Mouse (Mus musculus) intestine, embryonic 16.5 days (tissue): ENCODE measurements around the gene Ppib. TPM values are rescaled to one million over a fixed set of nuclear protein-coding genes. Genes with fewer than 3 reads are reported as not detected.

Source experiments
- ATAC-seq: fragments of 200-750 bp; cut with Nextera tagmentation; 2 replicates; pipeline ENCODE4 v1.8.0; 2017; ENCODE audit warnings: moderate TSS enrichment, moderate library complexity
- H3K27ac ChIP-seq: fragments of 300-500 bp; sonication (generic); 2 replicates; pipeline ENCODE4 v1.5.1; 2014; ENCODE audit warnings: mild to moderate bottlenecking, low read length
- H3K27me3 ChIP-seq: fragments of 300-500 bp; sonication (generic); replicated peaks from 2 replicates; pipeline ENCODE4 v1.6.1; 2014; ENCODE audit warnings: low read length, control low read depth, mixed read lengths; ENCODE audit not compliant: control insufficient read depth, insufficient read depth
- H3K36me3 ChIP-seq: fragments of 300-500 bp; sonication (generic); 2 replicates; pipeline ENCODE4 v1.6.1; 2014; ENCODE audit warnings: low read length, control low read depth; ENCODE audit not compliant: control insufficient read depth, insufficient read depth
- H3K4me1 ChIP-seq: fragments of 300-500 bp; sonication (generic); 2 replicates; pipeline ENCODE4 v1.6.1; 2014; ENCODE audit warnings: low read length, control low read depth, mixed read lengths; ENCODE audit not compliant: control insufficient read depth, insufficient read depth
- H3K4me2 ChIP-seq: fragments of 300-500 bp; sonication (generic); 2 replicates; pipeline ENCODE4 v1.6.1; 2014; ENCODE audit warnings: low read depth, low read length, control low read depth
- H3K4me3 ChIP-seq: fragments of 300-500 bp; sonication (generic); 2 replicates; pipeline ENCODE4 v1.5.1; 2014; ENCODE audit warnings: mild to moderate bottlenecking, low read length
- H3K9ac ChIP-seq: fragments of 300-500 bp; sonication (generic); 2 replicates; pipeline ENCODE4 v1.6.1; 2014; ENCODE audit warnings: low read depth, low read length
- H3K9me3 ChIP-seq: fragments of 300-500 bp; sonication (generic); 2 replicates; pipeline ENCODE4 v1.6.1; 2016; ENCODE audit warnings: low read length, control low read depth; ENCODE audit not compliant: control insufficient read depth
- WGBS: fragments of 180-500 bp; shearing (Covaris S2); extraction: QIAGEN DNeasy Blood & Tissue Kit; methylation state at CpG from one replicate; pipeline ENCODE4 v1.1.7; 2014; 5-methylcytosine and 5-hydroxymethylcytosine counted together
- polyA plus RNA-seq: library from polyadenylated mRNA; unstranded; fragments of >200 nt; fragmentation: Nextera tagmentation; extraction: Ambion mirVana; gene quantifications from 2 replicates; pipeline ENCODE4 v1.2.1, GENCODE M21; 2015

Gene Ppib
- polyA plus RNA-seq, 1 experiment from 2014 or later: 681 TPM

GRCm38 (mm10) chr9:66084171-66084570, 24.1 kb downstream of the Ppib start:
- Histone ChIP-seq H3K9ac (no peak overlapping the region), H3K27ac (no peak overlapping the region), H3K36me3 (peaks cover 9% of the 10 kb centered on the region), H3K4me2 (no peak overlapping the region), H3K27me3 (no peaks in the 10 kb centered on the region), H3K4me3 (no peak overlapping the region), H3K9me3 (no peaks in the 10 kb centered on the region), H3K4me1 (no peaks in the 10 kb centered on the region)
- 82% methylated on average over 3 of the region's 3 CpGs for WGBS
- ATAC-seq: no peak

- Histone ChIP-seq H3K27me3 (no peaks in the 10 kb centered on the region), H3K4me3 (no peak overlapping the region), H3K27ac (no peak overlapping the region), H3K9me3 (no peaks in the 10 kb centered on the region), H3K36me3 (peaks cover 13% of the 10 kb centered on the region), H3K9ac (no peak overlapping the region), H3K4me2 (no peak overlapping the region), H3K4me1 (peaks cover 10% of the 10 kb centered on the region; the same call in 1 of the 2 replicates)
- 96% methylated on average over 7 of the region's 7 CpGs for WGBS
- no peak for ATAC-seq
Observed at GRCm38 (mm10) chr9:66087062-66087461, 27.0 kb downstream of the Ppib start.

GRCm38 (mm10) chr9:66088411-66088810, 28.4 kb downstream of the Ppib start:
- H3K27ac ChIP-seq: no peak overlapping the region
- H3K4me1 ChIP-seq: peaks cover 19% of the 10 kb centered on the region; the same call in 1 of the 2 replicates
- H3K36me3 ChIP-seq: peaks cover 17% of the 10 kb centered on the region
- ATAC-seq: no peak
- no peaks in the 10 kb centered on the region for H3K9me3 ChIP-seq
- H3K4me2 ChIP-seq: no peak overlapping the region
- WGBS: 43% methylated on average over 4 of the region's 4 CpGs
- no peak overlapping the region for H3K4me3 ChIP-seq
- no peak overlapping the region for H3K9ac ChIP-seq
- H3K27me3 ChIP-seq: no peaks in the 10 kb centered on the region

DNA sequence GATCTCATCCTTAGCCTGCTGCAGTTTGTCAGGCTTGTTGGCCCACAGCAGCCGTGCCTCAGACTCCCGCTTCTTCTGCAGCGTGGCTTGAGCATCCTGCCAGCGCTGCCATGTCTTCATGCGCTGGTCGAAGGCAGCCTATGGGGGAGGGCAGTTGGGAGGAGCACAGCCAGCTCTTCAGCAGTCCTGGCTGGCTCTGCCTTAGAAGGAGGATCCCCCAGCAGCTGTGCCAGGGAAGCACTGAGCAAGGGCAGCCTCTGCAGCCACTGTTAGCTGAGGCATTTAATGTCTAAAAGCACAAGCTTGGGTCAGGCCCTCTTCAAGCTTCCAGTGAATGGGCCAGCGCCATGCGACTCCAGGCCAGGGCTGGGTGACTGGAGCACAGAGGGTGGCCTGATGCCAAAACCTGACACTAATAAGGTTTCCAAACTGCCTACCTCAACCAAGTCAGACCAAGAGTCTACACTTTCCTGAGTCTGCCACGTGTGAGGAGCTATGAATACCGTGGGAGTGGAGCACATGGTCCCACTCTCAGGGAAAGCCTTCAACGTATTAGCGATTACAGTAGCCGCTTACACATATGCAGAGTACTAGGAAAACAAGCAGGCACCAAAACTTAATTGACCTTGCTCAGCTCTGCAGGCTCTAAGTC, 30.7 kb downstream of the Ppib start:
- Histone ChIP-seq H3K9me3 (no peaks in the 10 kb centered on the region), H3K36me3 (peaks cover 24% of the 10 kb centered on the region), H3K4me1 (peaks cover 19% of the 10 kb centered on the region; the same call in 1 of the 2 replicates), H3K4me3 (no peak overlapping the region), H3K9ac (peak overlapping the region; percentile 8; the same call in 1 of the 2 replicates), H3K27ac (peak overlapping the region; percentile 89), H3K4me2 (no peak overlapping the region), H3K27me3 (no peaks in the 10 kb centered on the region)
- WGBS: 80% methylated on average over 13 of the region's 13 CpGs
- ATAC-seq: no peak; the same call in 1 of the 2 replicates

GRCm38 (mm10) chr9:66091327-66092231, 31.6 kb downstream of the Ppib start:
- H3K27me3 ChIP-seq: no peaks in the 10 kb centered on the region
- H3K4me1 ChIP-seq: peaks cover 19% of the 10 kb centered on the region; the same call in 1 of the 2 replicates
- peaks cover 28% of the 10 kb centered on the region for H3K36me3 ChIP-seq
- ATAC-seq: peak; percentile 62
- H3K27ac ChIP-seq: peak overlapping the region; percentile 89
- 0 out of 2 replicates have a peak overlapping the region, but pooled peaks have one; percentile 0 for H3K9ac ChIP-seq
- WGBS: 38% methylated on average over 6 of the region's 6 CpGs
- H3K4me2 ChIP-seq: no peak overlapping the region
- H3K4me3 ChIP-seq: no peak overlapping the region
- H3K9me3 ChIP-seq: no peaks in the 10 kb centered on the region

- WGBS: 50% methylated on average over 2 of the region's 2 CpGs
- Histone ChIP-seq H3K4me1 (peaks cover 19% of the 10 kb centered on the region; the same call in 1 of the 2 replicates), H3K9ac (0 out of 2 replicates have a peak overlapping the region, but pooled peaks have one; percentile 0), H3K36me3 (peaks cover 26% of the 10 kb centered on the region; the same call in 1 of the 2 replicates), H3K27me3 (no peaks in the 10 kb centered on the region), H3K4me2 (peak overlapping the region; percentile 21; the same call in 1 of the 2 replicates), H3K27ac (peak overlapping the region; percentile 89), H3K9me3 (no peaks in the 10 kb centered on the region), H3K4me3 (no peak overlapping the region)
- peak; percentile 82 for ATAC-seq
Observed at GRCm38 (mm10) chr9:66092664-66093063, 32.6 kb downstream of the Ppib start.

DNA sequence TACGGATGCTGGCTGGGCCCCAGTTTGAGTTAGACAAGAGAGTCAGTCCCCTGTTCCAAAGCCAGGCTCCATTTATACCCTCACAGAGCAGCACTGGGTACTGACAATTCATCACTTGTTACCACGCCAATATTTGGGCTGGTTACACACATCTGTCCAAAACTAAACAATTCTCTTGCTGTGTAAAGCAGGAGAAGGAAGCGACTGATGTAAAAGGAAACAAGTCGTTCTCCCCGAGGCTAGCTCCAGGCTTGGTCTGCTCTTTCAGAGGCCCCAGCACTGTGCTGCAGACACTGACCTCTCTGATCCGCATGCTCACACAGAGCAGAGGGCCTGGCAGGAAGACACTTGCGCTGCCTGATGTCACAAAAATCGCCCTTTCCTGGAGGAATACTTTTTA, 41.6 kb downstream of the Ppib start:
- H3K9ac ChIP-seq: no peak overlapping the region
- H3K4me1 ChIP-seq: no peaks in the 10 kb centered on the region
- no peak overlapping the region for H3K27ac ChIP-seq
- peaks cover 2% of the 10 kb centered on the region for H3K36me3 ChIP-seq
- no peak overlapping the region for H3K4me3 ChIP-seq
- no peak for ATAC-seq
- no peaks in the 10 kb centered on the region for H3K27me3 ChIP-seq
- 74% methylated on average over 8 of the region's 8 CpGs for WGBS
- H3K9me3 ChIP-seq: no peaks in the 10 kb centered on the region
- H3K4me2 ChIP-seq: no peak overlapping the region

DNA sequence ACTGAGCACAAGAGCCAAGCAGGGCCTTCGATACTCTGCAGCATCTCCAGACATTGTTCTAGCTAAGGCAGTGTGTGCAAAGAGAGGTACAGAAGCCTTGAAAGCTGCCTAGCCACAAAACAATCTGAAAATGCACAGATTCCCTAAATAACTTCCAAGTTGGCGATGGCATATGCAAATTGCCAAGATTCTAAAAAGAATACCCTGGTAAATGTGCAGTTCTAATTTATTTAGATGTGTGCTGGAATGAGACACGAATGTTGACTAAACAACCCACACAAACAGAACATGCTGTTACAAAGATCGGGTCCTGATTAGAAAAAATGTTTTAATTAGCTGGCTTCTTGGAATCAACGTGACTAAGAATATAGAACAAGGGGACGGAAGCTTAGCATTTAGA, 42.6 kb downstream of the Ppib start:
- no peaks in the 10 kb centered on the region for H3K4me1 ChIP-seq
- no peak for ATAC-seq
- H3K9me3 ChIP-seq: no peaks in the 10 kb centered on the region
- H3K27me3 ChIP-seq: no peaks in the 10 kb centered on the region
- no peak overlapping the region for H3K4me3 ChIP-seq
- H3K36me3 ChIP-seq: peaks cover 5% of the 10 kb centered on the region; the same call in 1 of the 2 replicates
- 89% methylated on average over 6 of the region's 6 CpGs for WGBS
- H3K4me2 ChIP-seq: no peak overlapping the region
- H3K9ac ChIP-seq: no peak overlapping the region
- no peak overlapping the region for H3K27ac ChIP-seq

DNA sequence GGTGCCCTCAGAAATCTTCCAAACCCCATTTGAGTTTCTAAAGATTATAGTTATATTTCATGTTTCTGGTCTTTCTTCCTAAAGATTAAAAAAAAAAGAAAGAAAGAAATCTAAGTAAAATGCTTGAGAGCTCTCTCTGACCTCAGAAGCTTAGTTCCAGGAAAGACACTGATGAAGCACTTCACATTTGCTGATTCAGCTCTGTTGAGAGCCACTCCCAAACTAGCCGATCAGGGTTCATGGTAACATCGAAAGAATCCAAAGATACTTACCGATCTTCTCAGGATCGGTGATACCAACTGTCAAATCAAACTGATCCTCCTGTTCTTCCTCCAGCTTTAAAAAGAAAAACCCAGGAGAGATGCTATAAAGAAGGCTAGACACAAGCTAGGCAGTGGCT, 44.6 kb downstream of the Ppib start:
- Histone ChIP-seq H3K27ac (no peak overlapping the region), H3K4me1 (no peaks in the 10 kb centered on the region), H3K4me3 (no peak overlapping the region), H3K9me3 (no peaks in the 10 kb centered on the region), H3K36me3 (peaks cover 7% of the 10 kb centered on the region; the same call in 1 of the 2 replicates), H3K9ac (no peak overlapping the region), H3K4me2 (no peak overlapping the region), H3K27me3 (no peaks in the 10 kb centered on the region)
- no peak for ATAC-seq
- 94% methylated on average over 4 of the region's 4 CpGs for WGBS
